Mouse (Mus musculus) erythroblast, embryonic 14.5 days (primary cell): ENCODE results near the gene Foxn3.

Source experiments
- GATA1 ChIP-seq: IDR thresholded peaks from 2 replicates; pipeline ENCODE4 v1.6.1; 2012; ENCODE audit warnings: low read length, inconsistent platforms, mixed read lengths
- TAL1 ChIP-seq: IDR thresholded peaks from 3 replicates; pipeline ENCODE4 v1.6.1; 2012; ENCODE audit warnings: low read length, inconsistent platforms, mixed read lengths

DNA sequence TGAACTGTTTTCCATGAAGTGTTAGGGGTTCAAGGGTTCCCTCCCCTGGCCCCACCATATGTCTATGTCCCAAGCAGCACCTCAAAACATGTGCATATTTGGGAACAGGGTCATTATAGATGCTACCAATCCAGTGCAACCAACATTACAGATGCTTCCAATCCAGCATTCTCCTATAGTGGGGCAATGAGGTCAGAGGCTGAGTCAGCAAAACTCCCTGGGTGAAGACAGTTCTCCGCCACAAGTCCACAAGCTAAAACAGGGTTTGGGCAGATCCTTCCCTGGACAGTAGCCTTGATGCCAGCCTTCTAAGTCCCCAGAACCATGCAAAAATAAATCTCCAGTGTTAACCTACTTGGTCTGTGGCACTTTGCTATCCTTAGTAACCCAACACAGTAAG is 320.1 kb downstream of the Foxn3 start:
- TF ChIP-seq TAL1 (no peak), GATA1 (no peak)
